Mouse (Mus musculus) testis, postnatal 10 days (tissue): ENCODE data around the gene Slc37a4.
A peak's percentile ranks its signal among the peaks of the same experiment; 100 is the strongest.
"Not testable (repeated sequence)": the region's sequence is repeated elsewhere in the genome, so short reads cannot be mapped to it uniquely, and the experiment has no call there.

Experiments
- DNase-seq: peaks from one replicate; pipeline ENCODE4 v3.0.0; 2021; ENCODE audit warnings: low spot score

Gene Slc37a4

DNA sequence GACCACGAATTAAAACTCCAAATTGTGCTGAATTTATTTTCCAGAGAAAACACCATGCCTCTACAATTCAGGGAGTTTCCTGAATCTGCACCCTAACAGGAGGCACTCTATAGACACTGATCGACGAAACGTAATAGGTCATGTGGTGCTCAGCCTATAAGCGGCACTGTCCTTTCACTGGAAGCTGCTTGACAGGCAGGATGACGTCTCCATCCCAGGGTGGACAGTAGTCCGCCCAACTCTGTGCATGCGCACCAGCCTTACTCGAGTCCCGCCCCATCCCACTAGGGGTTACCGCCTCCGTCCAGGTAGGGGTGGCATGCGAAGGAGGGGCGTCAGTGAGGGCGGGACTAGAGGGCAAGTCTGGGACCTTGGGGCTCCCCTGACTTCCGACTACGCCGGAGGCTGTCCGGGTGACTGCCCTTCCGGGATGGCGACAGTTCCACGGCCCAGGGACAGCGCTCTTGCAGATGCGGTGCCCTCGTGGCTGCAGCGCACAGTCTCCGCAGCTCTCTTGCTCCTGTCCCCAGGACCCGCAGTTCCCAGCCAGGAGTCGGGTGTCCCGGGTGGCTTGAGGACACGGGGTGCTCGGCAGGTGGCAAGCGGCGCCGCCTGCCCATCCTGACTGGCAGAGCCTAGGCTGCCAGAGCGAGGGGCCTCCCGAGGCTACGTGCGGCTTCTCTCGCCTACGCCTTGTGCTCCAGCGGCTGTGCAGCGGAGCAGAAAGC is at the start of gene Slc37a4:
Gene Slc37a4 (plus strand): TSS at position 169 of the 728 bp plus-strand sequence.
- DNase-seq, result peak; percentile 90

DNA sequence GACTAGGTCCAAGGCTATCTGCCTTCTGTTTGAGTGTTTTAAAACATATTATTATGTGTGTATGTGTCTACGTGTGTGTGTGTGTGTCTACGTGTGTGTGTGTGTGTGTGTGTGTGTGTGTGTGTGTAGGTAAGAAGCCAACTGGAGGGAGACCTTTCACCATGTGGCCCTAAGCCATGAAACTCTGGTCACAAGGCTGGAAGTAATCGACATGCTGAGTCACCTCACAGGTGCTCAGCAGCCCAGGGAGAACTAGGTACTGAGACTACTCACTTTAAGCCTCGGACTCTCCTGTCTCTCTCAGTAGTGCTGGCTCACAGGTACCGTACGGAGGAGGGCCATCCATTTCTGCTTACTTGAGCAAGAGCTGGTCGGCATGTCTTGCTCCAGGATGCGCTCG is 49.5 kb upstream of the Slc37a4 start:
- DNase-seq, result no peak

DNA sequence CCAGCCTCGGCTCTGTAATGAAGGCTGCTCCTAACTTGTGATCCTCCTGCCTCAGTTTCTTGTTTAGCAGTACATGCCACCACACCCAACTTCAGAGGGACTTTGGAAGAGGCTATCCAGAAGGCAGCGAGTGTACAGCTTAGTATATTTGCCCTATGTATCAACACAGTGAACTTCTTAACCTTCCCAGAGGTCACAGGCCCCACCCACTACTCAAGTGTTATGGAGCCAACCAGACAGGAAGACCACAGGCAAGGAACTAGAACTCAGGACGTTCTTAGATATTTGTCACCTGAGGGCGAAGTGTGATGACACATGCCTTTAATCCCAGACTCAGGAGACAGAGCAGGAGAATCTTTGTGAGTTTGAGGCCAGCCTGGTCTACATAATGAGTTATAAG is 49.0 kb upstream of the Slc37a4 start:
- DNase-seq, result no peak

DNA sequence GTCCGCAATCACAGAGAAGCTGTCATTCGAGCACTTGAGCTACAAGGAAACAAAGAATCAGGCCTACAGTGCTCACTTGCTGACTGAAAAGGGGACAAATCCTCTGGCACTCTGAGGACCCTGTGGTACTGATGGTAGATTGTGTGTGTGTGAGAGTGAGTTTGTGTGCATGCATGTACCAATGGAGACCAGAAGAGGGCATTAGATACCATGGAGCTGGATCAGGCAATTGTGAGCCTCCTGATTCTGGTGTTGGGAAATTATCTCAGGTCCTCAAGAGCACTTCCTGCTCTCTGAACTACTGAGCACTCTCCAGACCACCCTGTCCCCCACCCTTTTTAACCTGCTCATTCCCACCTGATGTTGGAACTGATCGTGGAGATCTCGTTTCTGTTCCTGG is 48.1 kb upstream of the Slc37a4 start:
- no peak for DNase-seq

DNA sequence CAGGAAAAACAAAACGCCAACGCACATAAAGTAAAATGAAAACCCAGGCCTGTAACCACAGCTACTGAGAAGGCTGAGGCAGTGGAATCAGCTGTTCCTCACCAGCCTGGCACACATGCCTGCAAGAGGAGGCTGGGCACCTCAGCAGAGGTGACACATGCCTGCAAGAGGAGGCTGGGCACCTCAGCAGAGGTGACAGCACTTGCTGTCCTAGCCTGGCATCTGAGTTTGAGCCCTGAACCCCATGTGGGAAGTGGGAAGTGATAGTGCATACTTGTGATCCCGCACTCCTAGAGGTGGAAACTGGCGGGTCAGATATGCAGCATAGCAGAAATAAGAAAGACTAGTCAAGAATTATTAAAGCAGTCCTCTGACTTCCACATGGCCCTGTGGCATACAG is 45.3 kb upstream of the Slc37a4 start:
- DNase-seq, result no peak

DNA sequence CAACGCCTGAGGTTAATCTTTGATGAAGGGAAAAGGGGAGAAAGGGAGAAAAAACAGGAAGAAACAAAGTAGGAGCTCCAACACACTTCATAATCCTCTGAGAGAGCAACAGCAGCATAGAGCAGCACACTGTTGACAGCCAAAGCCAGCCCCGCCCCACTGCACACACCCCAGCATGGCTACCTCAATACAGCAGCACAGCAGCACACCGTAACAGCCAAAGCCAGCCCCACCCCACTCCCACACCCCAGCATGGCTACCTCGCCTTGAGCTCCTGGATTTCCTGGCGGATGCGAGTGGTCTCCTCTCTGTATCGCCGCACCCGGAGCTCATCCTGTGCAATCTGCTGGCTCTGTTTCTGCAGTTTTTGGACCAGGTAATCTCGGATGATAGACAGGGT is 44.3 kb upstream of the Slc37a4 start:
- DNase-seq, result no peak

DNA sequence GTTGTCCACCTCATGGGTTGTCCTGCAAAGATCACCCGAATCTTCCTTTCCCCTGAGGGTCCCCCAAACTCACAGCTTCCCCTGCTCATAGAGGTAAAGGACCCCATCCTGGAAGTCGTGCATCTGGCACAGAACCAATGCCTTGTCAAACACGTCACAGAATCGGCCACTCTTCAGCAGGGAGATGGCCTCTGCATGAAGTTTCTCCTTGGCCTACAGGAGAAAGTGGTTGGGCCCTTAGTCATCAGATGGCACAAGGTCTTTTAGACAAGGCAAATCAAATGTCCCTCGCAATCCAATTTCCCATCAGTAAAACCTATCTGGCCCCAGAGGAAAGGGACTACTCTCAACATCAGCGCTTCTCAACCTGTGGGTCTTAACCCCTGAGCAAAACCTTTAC is 43.5 kb upstream of the Slc37a4 start:
- no peak for DNase-seq

DNA sequence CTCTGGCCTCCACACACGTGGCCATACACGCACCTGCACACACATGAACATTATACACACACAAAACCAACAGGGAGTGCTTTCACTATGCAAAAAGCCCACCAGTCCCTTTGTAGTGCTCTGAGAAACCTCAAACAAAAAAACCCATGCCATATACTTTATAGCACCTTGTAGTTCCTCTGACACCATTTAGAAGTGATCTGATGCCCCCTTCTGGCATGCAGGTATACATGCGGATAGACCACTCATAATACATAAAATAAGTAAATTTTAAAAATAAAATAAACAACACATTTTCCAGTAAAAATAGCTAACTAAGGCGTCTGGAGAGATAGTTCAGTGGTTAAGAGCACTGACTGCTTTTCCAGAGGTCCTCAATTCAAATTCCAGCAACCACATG is 39.4 kb upstream of the Slc37a4 start:
- DNase-seq, result no peak

DNA sequence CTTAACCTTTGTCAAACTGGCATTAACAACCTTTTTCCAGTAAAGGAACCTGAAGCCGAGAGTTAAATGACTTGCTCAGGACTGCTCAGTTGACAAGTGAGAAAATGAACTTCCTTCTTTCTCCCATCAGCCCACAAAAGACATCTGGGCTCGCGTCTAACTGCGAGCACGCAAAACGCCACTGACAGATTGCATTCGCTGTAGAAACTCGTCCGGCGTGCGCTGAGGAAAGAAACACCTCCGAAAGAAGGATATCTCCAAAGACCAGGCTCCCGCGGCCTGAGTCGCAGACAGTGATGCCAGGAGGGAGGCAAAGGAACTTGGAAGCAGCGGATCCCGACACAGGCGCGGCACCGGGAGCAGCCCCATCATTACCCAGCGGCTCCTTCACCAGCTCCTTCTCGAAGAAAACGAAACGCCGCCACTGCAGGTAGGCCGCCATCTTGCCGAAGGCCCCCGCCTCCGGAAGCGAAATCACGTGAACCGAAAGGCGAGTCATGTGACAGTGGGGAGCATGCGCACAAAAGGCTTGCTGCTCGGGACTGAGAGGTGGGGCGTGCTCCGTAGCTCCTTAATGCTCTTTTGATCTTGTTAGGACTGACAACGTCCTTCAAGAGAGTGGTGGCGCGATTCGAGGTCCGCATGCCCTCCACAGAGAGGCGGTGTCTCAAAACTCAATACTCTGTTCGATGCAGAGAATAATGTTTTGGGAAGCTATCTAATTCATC is 35.3 kb upstream of the Slc37a4 start, which contains the start of gene Vps11:
Gene Vps11 (minus strand): TSS at position 481 of the 728 bp plus-strand sequence.
- DNase-seq, result peak; percentile 97

DNA sequence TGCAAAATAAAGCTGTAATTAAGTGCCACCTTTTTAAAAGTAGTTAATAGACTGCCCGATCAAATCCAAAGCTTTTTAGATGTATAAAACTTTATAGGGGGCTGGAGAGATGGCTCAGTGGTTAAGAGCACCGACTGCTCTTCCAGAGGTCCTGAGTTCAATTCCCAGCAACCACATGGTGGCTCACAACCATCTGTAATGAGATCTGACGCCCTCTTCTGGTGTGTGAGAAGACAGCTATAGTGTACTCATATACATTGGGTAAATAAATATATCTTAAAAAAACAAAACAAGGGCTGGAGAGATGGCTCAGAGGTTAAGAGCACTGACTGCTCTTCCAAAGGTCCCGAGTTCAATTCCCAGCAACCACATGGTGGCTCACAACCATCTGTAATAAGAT is 34.7 kb upstream of the Slc37a4 start:
- not testable (repeated sequence) for DNase-seq

DNA sequence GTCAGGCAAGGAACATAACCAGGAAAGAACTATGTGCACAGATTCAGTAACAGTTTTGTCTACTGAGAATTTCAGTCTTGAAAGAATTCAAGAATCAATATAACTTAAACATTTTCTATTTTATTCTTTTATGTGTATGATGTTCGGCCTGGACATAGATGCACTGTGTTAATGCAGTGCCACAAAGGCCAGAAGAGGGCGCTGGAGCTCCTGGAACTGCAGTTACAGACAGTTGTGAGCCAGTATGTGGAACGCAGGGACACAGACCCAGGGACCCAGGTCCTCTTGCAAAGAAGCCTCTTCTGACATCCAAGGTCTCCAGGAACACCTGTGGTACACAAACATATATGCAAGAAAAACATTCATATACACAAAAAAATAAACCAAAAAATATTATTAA is 32.2 kb upstream of the Slc37a4 start:
- DNase-seq, result no peak

DNA sequence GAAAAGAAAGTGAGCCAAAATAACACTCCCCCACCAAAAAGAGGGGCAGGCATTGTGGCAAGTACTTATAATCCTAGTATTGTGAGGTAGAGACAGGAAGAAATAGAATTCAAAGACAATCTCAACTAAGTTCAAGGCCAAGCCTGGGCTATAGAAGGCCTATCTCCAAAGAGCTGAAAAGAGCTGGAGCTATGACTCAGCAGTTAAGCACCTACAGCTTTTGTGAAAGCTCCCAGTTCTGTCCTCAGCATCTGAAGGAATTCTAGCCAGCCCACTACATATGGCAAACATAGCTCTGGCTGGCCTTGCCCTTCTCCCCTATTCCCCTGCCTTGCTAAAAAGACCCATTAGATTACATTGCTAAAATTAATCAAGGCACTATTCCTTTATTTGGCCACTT is 23.3 kb upstream of the Slc37a4 start:
- no peak for DNase-seq

DNA sequence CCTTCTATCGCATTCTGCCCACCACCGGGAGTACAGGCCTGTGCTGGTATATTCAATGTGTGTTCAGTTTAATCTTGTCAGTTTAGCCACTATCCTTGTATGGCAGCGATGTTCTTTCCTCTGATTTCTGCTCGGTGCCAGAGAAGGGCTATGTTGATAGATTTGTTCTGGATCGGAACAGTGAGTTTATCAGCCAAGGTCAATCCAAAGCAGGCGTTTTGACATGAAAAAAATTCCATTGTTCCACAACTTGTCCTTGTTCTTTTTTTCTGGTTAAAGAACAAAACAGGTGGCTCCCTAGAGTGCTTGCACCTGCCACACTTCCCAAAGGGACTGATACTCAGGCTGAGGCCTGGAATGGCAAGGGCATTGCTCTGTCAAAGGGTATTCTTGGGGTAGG is 20.5 kb upstream of the Slc37a4 start:
- DNase-seq, result no peak

DNA sequence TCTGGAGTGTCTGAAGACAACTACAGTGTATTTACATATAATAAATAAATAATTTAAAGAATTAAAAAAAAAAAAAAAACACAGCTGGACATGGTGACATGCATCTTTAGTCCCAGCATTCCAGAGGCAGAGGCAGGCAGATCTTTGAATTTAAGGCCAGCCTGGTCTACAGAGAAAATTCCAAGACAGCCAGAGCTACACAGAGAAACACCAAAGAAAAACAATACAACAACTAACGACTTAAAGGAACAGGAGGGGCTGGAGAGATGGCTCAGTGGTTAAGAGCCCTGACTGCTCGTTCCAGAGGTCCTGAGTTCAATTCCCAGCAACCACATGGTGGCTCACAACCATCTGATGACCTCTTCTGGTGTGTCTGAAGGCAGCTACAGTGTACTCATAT is 19.3 kb upstream of the Slc37a4 start:
- not testable (repeated sequence) for DNase-seq

DNA sequence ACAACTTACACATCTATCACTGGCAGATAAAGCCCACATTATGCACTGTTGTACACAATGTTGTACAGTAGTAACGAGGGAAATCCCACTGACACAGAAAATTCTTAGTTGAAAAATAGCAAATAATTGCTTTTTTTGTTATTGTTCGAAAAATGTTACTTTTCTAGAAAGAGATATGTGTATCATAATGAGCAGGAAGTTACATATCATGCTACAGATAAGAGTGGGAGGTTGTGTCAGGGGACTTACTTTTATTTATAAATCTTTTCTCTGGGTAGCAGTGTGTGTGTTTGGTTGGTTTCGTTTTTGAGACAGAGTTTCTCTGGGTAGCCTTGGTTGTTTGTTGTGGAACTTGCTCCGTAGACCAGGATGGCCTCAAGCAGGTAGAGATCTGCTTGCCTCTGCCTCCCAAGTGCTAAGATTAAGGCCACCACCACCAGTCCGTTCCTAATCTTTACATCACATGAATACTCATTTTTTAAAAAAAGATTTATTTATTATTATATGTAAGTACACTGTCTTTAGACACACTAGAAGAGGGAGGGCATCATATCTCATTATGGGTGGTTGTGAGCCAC is 18.4 kb upstream of the Slc37a4 start:
- DNase-seq, result no peak

DNA sequence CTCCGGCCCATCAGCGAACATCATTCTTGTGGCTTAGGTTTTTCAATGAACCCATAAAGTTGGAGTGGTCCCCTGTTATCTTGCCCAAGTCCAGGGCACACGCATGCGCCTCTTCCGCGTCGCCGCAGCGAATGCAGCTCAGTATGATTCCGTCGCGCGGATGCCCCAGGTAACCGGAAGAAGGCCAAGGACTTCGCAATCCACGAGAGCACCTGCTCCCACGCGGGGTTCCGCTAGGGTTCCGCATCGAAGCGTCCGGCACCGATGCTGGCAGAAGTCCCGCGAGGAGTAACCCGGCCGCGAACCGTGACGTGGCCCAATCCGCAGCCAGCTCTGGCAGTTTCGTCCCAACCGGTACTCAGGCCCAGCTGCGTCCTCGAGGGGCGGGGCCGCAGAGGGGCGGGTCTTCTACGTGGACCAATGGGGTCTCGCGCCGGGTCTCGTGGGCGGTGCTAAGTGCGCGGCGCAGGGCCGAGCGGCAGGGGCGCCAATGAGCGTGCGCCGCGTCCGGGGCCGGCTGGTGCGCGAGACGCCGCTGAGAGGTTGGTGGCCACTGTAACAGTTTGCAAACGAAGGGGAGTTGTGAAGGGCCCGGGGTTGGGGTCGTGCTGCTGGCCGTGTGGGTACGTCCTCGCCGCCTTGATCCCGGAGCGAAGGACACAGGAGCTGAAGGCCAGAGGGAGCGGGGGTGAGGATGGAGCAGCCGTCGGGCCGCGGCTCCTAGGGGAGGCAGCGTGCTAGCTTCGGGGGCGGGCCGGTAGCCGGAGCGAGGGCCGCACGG is 17.4 kb upstream of the Slc37a4 start, which contains the start of gene Hyou1:
Gene Hyou1 (plus strand): TSS at position 437 of the 781 bp plus-strand sequence.
- peak; percentile 100 for DNase-seq

DNA sequence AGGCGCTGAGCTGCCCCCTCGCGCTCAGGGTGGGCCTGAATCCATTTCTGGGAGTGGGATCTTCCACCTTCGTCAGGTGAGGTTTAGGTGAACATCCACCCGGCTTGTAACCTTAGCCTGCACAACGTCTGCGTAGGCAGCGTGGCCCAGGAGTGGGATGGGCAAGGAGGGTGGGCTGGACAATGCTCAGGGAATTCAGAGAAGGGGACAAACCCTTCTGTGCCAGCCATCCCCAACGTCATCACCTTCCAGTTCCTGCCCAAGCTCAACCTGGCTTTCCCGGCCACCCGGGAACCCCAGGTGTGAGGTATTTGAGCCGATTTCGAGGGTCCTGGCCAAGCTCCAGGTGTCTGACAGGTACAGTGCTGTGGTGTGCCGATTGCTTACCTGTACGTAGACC is 16.8 kb upstream of the Slc37a4 start:
- DNase-seq, result peak; percentile 60

DNA sequence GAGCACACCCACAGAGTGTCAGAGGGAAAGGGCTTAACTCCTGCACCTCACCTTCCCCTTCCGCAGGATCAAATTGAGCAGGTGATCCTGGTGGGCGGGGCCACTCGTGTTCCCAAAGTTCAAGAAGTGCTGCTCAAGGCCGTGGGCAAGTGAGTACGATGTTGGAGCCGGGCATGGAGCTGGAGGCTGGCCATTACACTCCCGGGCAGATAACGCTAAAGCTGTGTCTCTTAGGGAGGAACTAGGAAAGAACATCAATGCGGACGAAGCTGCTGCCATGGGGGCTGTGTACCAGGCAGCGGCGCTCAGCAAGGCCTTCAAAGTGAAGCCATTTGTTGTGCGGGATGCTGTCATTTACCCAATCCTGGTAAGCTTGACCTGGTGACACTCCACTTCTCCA is 12.1 kb upstream of the Slc37a4 start:
- peak; percentile 67 for DNase-seq

DNA sequence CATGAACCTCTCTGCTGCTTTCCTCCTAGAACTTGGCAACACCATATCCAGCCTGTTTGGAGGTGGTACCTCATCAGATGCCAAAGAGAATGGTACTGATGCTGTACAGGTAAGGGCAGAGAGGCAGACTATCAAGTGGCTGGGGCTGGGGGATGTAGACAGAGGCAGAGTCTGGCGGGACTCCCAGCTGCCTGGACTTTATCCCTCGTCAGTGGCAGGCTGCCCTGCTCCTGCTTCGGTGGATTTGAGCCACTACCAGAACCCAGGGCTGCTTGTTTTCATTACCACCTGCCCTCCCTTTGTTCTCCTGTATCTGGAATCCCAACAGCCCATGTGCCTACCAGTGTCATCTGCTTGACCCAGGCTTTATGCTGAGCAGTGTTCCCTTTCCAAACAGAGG is 9.4 kb upstream of the Slc37a4 start:
- DNase-seq, result no peak

DNA sequence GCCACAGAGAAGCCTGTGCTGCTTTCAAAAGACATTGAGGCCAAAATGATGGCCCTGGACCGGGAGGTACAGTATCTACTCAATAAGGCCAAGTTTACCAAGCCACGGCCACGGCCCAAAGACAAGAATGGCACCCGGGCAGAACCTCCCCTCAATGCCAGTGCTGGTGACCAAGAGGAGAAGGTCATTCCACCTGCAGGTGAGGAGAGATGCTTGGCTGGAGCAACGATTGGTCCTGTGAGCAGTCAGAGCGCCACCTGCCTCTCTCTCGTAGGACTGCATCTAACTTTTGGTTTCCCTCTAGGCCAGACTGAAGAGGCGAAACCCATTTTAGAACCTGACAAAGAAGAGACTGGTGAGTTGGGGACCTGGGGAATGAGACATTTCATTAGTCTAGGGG is 7.4 kb upstream of the Slc37a4 start:
- DNase-seq, result peak; percentile 70

DNA sequence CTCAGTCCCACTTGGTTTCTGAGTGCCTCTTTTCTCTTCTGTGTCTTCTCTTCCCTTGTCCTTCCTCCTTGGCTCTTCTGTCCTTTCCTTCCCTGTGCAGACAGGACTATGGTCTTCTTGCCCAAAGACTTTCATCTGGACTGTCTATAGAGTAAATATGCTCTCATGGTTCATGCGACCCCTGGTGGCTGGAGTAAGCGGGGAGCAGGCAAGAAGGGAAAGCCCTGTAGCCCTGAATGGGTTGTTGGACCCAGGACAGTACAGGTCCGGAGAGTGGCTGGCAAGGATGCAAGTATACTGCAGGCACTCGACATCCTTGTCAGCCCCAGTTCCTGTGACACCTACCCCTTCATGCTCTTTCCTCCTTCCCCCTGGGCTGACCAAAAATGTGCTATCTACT is 5.2 kb upstream of the Slc37a4 start:
- DNase-seq, result peak; percentile 89

DNA sequence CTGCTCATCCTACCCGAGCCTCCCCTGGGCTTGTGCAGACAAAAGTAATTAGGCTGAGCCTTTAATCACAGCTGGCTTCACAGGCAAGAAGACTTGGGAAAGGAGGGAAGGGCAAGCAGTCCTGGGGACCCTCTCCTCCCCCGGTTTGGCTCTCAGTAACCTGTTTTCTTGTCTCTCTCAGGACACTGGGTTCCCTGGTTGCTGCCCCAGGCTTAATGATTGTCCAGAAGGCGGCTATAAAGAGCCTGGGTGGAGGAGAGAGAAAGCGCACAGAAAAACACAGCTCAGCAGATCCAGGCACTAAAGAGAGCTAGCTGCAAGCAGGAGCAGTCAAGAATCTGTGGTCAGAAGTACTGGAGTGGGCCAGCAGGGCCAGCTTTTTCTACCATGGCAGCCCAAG is 1.4 kb downstream of the Slc37a4 start:
- DNase-seq, result no peak
